Mouse (Mus musculus): ENCODE data around the gene Daxx.
"Not testable (repeated sequence)": the region's sequence is repeated elsewhere in the genome, so short reads cannot be mapped to it uniquely, and the experiment has no call there.

Gene Daxx

DNA sequence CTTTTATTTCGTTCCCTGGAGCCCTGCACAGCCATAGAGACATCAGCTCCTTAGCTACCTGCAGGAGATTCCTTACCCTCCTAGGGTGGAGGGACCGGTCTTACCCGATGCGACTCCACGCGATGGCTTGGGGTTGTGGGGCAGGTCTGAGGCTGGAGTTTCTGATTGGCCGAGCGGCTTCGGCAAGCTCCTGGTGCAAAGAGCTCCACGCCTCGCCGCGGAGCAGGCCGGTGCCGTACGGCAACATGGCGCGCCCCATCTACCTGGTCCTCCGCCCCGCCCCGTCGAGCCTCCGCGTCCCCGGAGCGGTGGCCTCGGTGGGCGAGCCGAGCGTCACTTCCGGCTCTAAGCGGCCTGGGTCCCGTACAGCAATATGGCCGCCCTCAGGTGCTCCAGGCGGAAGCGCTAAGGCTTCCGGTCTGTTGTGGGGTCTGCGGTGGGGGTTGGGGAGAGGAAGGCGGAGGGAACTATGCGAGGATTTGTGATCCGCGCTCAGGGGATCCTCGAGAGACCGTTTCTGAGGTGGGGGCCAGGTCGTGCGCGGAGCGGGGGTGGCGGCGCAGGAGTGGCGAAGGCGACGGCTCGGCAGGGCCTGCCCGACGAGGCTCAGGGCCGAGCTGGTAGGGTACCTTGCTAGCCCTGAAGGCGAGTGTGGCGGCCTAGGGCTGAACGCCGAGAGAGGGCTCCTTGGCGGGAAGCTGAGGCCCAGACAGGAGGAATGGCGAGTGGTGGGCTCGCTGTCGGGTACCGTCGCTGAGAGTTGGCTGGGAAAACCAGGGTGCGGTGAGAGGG is at the start of gene Daxx:
TSS of gene Daxx (plus strand) at position 338 of the 792 bp plus-strand sequence.
- peak; percentile 99 for DNase-seq

DNA sequence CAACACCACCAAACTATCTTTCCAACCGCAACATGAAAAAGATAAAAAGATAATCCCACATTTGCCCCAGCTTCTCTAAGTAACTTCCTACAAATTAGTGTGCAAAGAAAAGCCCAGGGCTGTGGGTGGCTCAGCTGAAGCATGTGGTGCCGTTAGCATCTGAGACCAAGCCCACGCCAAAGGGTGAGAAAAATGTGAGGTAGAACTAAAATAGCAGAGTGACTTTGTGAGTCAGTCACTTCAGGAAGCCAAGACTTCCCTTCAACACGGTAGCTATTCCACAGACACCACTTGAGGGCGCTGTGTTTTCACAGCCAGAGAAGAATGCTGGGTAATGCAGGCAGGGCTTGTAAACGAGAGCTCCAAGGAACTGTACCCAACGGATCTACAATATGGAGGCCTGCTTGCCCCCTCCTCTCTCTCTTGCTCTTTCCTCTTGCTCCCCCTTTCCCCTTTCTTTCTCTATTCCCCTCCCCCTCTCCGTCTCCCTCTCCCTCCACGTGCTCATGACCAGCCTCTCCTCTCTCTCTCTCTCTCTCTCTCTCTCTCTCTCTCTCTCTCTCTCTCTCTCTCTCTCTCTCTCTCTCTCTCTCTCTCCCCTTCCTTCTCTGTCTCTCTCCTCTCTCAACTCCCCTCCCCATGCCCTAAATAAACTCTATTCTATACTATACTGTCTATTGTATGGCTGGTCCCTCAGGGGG is 43.7 kb upstream of the Daxx start:
- peak; percentile 50 to 69 for DNase-seq

DNA sequence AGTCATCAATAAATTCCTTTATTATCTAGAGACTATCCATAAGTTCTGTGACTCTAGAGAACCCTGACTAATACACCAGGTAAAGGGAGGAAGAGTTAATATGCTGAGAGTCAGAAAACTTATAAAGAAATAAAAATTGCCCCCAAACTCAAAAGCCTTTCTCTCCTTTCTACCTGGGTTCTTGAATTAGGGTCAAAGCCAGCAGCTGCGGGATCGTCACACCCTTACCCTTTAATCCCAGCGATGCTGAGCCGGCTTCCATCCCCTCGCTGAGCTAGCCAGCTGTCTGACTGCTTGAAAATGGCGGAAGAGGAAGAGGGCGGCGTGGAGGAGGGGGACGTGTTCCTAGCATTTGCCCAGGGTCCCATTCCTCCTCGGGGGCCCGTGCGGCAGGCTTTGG is 35.7 kb upstream of the Daxx start, which contains the start of gene Gm7029:
TSS of gene Gm7029 (plus strand) at position 301 of the 400 bp plus-strand sequence.
- not testable (repeated sequence) for DNase-seq

DNA sequence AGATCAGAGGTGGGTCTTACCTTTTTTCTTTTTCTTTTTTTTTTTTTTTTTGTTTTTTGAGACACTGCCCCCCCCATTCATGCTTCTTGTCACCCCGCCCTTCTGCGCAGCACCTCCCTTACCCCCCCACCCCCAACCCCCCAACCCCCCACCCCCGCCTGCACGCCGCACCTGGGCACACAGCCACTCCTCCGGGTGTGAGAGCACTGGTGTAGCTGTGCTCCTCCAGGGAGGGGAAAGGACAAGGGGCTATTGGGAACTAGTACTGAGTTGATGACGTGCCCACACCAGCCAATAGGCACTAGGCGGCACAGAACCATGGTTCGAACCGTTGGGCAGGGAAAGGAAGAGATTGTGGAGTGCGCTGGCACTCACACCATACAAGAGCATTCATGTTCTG is 34.8 kb upstream of the Daxx start:
- no peak for DNase-seq

DNA sequence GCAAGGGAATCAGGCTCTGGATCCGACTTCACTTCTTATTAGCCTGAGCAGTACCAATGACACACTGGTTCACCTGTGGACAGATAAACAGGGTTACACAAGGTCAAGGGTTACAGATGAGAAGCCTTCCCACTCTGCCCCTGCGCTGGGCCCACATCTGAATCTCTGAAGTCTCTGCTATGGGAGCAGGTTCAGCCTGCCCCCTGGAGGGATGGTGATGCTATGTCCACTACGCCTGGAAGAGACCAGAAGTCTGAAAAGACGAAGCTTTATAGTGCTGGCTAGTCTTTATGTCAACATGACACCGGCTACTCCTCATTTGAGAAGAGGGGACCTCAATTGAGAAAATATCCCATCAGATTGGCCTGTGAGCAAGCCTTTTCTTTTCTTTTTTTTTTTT is 33.4 kb upstream of the Daxx start:
- DNase-seq, result peak in 1 of 2 experiments; percentile 21

DNA sequence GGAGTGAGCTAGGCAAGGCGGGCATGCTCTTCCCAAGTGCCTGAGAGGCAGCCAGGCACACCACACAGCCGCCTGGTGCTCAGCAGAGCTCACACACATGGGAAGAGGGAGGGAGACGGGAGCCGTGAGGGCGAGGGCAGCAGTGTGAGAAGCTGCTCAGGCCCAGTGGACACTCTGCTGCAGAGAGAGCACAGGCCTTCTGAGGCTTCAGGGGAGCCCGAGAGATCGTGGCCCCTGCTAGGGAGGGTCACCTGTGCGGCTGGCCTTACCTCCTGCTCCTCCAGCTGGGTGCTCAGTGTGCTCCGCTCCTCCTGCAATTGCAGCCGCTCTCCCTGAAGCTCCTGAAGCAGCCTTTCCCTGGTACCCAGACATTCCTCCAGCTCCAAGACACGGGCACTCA is 24.9 kb upstream of the Daxx start:
- not testable (repeated sequence) for DNase-seq

DNA sequence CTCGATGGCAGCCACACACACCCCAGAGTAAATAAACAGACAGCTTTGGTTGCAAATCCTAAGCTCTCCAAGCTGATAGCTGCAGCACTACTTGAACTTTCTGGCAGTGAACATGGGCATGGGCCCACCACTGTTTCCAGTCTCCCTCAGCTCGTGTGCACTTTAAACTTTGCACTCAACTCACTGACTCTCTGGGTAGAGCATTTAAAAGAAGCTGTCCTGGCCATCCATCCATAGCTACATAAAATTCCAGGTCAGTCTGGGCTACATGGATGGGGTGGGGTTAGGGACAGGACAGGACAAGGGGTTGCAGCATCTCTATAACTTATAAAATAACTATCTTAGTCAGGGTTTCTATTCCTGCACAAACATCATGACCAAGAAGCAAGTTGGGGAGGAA is 21.4 kb upstream of the Daxx start:
- not testable (repeated sequence) for DNase-seq

DNA sequence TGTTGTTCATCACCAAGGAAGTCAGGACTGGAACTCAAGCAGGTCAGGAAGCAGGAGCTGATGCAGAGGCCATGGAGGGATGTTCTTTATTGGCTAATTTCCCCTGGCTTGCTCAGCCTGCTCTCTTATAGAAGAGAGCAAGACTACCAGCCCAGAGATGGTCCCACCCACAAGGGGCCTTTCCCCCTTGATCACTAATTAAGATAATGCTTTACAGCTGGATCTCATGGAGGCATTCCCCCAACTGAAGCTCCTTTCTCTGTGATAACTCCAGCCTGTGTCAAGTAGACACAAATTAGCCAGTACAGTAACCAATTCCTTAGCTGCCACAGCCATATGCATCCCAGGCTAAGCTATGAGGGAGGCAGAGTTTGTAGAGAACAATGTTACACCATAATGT is 21.0 kb upstream of the Daxx start:
- not testable (repeated sequence) for DNase-seq

DNA sequence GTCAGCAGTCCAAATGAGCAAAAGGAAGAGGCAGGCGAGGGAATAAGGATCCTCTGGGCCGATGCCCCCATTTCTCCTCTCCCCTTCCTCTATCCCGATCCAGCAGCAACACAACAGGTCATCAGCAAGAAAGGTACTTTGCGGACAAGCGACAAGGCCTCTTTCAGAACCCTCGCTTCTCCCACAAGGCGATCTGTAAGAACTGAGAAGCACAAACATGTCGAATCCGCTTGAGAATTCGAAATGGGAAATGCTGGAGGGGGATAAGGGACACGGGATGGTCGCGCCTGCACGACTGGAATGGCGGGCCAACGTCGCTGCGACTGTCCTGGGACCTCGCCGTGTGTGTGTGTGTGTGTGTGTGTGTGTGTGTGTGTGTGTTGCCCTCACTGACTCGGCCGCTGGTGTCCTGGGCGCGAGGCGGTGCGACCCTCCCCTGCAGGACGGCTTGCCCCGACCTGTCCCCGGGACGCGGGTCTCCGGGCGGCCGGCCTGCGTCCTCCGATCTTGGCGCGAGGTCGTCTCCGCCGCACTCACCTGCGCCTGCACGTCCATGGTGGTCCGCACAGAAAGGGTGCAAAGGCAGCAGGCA is 19.2 kb upstream of the Daxx start:
- DNase-seq, result not testable (repeated sequence)

DNA sequence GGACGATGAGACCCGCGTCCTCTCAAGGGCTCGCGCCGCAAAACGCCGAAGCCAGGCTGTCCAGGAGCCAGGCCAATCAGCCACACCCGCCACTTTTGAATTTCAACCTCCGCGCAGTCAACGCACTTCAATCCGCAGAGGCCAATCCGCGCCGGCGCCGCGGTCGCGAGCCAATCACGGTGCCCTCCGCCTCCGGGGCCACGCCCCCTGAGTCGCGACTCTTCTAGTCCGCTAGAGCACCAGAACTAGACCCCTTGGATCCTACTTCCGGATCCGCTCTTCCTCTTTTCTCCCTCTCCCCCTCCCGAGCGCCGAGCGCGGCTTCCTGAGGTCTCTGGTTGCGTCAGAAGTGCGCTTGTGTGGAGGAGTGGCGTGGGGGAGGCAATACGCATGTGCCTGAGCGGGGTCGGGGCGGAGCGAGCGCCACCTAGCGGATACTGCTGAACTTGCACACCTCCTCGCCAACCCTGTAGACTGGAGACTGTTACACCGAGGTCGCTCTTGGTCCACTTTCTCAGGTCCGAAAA is 18.6 kb upstream of the Daxx start, which contains the start of gene Kifc1:
TSS of gene Kifc1 (minus strand) at position 129 of the 527 bp plus-strand sequence.
- DNase-seq, result peak; percentile 99 to 100

DNA sequence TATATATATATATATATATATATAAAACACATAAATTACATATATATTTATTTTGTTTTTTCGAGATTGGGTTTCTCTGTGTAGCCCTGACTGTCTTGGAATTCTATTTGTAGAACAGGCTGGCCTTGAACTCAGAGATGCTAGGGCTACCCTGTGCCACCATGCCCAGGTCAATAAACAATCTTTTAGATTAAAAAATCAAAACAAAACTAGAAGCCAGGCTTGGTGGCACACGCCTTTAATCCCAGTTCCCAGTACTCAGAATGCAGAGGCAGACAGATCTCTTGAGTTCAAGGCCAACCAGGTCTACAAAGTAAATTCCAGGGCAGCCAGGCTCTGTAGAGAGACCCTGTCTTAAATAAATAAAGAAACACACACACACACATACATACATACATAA is 17.9 kb upstream of the Daxx start:
- DNase-seq, result no peak

DNA sequence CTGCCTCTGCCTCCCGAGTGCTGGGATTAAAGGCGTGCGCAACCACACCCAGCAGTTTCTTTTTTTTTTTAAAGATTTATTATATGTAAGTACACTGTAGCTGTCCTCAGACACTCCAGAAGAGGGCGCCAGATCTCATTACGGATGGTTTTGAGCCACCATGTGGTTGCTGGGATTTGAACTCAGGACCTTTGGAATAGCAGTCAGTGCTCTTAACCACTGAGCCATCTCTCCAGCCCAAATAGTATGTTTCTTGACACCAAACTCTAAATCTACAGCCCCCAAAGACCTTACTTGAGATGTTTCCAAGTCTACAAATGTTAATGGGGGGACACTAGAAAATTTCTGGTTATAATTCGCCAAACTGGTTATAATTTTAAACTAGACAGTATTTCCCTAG is 17.3 kb upstream of the Daxx start:
- DNase-seq, result not testable (repeated sequence)

DNA sequence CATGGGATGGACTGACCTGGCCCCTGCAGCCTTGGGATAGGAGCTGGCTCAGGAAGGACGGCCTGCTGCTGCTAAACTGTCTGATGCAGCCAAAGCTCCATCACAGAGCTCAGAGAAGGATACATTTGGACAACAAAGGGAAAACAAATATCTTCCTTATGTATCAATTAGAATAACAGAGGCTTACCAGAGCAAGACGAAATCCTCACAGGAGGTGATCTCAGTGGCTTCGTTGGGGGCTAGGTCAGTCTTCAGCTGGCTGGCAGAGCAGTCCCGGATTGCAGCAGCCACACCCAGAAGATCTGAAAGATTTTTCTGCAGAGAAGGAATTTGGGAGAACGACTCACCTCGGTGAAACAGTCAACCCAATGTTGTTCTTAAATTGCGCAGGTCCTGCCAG is 16.8 kb upstream of the Daxx start:
- no peak for DNase-seq

DNA sequence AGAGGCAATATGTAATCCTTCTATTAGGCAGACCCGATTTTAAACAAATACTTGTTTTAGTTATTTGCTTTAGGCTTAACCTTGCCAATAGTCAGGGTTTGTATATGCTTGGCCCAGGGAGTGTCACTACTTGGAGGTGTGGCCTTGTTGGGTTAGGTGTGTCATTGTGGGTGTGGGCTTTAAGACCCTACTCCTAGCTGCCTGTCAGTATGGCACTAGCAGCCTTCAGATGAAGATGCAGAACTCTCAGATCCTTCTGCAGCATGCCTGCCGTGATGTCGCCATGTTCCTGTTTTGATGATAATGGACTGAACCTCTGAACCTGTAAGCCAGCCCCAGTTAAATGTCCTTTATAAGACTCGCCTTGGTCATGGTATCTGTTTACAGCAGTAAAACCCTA is 16.2 kb upstream of the Daxx start:
- DNase-seq, result not testable (repeated sequence)

DNA sequence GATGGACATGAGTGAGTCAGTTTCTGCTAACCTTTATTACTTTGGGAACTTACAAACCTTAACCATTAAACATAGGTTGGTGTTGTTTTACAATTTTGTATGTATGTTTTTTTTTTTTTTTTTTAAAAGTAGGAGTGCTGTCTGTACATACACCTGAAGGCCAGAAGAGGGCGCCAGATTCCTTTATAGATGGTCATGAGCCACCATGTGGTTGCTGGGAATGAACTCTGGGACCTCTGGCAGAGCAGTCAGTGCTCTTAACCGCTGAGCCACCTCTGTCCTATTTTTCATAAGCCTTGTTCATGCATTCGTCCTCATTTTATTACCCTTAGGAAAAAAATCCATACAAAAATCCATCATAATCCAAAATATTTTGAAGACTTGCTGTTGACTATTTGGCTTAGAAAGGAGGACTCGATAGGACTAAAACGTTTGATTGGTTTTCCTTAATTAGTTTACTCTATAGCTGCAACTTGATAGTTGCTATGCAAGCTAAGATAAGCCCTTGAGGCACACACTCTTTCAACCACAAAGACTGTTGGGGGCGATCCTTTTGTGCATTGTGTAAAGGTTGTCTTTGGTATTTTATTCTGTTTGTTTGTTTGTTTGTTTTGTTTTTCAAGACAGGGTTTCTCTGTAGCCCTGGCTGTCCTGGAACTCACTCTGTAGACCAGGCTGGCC is 12.0 kb upstream of the Daxx start:
- peak in 1 of 2 experiments; percentile 58 for DNase-seq

DNA sequence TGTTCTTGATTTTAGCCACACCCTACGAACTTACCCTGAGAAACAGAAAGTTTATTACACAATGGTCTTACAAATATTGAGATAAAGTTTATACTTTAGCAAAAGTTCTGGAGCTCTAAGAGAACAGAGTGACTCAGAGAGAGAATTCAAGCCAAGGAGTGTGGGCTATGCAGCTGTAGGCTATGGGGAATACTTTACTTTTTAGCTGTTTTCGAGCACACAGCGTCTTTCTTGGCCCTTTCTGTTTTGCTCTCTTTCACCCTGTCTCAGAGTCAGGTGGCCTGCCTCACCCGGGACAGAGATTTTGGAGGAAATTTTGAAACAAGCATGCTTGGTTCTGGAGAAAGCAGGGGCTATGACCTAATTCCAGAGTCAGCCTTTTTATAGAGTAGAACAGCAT is 11.0 kb upstream of the Daxx start:
- DNase-seq, result not testable (repeated sequence)

DNA sequence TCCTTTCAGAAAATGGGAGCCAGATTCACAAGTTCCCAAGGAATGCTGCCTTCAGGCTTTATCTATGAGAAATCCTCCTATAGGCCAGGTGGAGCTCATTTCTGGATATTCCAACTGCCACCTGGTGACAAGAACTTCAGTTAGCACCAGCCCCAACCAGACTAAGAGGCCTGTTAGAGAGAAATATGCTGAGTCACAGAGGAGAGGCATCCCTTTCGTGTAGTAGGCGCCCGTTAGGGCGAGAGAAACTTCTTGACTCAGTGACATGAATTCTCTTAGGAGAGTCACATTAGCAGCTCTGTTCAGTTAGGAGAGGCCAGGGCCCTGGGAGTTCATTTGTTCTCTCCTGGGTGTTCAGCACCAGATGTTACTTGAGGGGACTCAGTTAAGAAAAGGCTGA is 9.6 kb upstream of the Daxx start:
- DNase-seq, result no peak

DNA sequence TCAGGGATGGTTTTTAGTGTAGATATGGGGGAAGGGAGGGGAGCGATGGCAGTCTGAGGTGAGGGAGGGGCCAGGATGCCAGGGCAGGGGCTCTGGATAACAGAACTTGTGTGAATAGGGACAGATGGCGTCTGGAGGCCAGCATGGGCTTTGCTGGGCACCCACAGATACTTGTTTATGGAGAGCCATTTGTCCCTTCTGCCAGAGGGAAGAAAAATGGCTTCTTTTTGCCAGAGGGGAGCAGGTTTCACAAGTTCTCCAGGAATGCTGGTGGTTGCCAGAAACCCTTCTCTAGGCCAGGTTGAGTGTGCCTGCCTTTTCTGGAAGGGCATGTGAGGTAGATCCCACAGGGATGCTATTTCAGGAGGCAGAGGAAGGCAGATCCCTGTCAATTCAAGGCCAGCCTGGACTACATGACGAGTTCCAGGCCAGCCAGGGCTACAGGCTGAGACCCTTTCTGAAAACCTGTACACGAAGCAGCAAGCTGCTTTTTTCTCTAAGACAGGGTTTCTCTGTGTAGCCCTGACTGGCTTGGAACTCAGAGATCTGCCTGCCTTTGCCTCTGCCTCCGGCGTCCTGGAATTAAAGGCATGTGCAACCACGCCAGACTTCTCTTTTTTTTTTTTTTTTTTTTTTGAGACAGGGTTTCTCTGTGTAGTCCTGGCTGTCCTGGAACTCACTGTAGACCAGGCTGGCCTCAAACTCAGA is 8.8 kb upstream of the Daxx start:
- DNase-seq, result no peak

DNA sequence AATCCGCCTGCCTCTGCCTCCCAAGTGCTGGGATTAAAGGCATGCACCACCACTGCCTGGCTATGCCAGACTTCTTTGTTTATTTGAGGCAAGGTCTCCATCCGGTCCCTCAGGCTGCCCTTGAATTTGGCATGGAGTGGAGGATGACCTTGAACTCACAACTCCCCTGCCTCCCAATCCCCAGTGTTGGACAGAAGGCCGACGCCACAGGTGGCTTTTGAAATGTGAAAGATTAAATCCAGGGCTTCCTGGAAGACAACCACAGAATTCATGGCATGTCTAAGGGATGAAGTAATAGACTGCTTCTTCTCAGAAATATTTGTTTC is 8.3 kb upstream of the Daxx start:
- no peak for DNase-seq

DNA sequence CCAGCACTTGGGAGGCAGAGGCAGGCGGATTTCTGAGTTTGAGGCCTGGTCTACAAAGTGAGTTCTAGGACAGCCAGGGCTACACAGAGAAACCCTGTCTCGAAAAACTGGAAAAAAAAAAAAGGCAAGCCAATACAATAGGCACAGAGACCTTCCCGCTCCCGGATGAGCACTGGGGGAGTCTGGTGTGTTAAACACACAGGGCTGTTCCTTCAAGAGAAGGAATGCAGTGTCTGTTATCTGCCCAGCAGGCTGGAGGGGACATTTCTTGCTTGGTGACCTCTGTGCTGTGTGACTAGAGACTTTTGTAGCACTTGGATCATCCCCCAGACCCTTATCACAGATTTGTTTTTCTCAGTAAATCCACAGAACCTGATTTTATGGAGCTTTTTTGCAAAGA is 7.6 kb upstream of the Daxx start:
- no peak for DNase-seq

DNA sequence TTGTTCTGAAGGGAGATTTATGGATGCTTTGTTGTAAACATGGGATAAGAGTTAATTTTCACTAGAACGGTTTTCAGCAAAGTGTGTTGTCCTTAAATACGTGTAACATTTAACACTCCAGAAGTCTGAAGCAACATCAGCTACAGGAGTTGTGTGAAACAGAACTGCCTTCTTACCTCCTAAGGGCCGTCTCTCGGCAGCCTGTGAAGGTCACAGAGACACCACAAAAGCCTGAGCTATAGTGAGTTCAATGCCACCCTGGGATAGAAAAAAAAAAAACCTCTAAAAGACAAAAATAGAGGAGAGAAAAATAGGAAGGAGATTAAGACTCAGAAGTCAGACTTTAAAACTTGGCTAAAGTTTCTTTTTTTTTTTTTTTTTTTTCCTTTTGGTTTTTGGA is 7.1 kb upstream of the Daxx start:
- no peak for DNase-seq

DNA sequence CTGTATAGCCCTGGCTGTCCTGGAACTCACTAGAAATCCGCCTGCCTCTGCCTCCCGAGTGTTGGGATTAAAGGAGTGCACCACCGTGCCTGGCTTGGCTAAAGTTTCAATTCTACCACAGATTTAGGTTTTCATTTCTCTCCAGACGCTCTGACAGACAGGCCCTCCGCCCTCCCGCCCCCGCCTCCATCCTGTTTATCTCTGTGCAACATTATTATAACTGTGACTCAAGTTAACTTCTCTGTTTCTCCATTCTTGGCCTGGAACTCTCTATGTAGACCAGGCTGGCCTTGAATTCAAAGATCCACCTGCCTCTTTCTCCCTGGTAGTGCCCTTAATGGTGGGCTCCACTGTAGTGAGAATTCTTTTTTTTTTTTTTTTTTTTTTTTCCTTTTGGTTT is 6.7 kb upstream of the Daxx start:
- DNase-seq, result no peak

Measured in lung, postnatal 4 days (tissue).